9 mouse cellular contexts compared by ENCODE assay signal in the genomic region with DNA sequence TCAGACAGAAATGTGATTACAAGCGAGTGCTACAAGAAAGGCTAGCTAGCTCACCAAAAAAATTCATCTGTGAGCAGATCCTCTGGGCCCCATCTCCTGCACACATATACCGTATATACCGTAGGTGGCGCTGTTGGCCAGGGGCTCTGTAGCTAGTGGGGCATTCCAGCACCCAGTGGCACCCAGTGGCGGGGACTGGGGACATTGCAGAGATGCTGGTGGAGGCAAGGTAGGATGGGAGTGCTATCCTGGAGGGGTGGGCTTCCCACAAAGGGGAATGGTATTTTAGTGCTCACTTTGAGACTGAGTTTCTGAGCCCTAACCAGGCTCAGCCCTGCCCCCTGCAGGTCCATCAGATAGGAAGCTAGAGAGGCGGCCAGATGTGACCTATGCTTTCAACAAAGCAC. TPM values are rescaled to one million over a fixed set of nuclear protein-coding genes. Genes with fewer than 3 reads are reported as not detected.
A peak's percentile ranks its signal among the peaks of the same experiment; 100 is the strongest.
DNase-seq lines count a peak whose midpoint lies in the region; ATAC-seq and TF ChIP-seq lines count a peak whose summit lies in the region.
"Had no signal": no experiment of that assay in that cellular context is flagged by ENCODE, and none has a peak within 500 bp of the region (broad histone marks: within the 10 kb centered on the region; RNA-seq: fewer than 3 reads in every experiment).

No protein-coding gene starts in this region.

- 25% methylated on average over 6 of the region's 6 CpGs for WGBS in forebrain, embryonic 10.5 days
- WGBS in heart, embryonic 15.5 days, result 8% methylated on average over 6 of the region's 6 CpGs
- WGBS in liver, embryonic 12.5 days (ENCODE audit: insufficient replicate concordance), result 18% methylated on average over 6 of the region's 6 CpGs

- H3K36me3 ChIP-seq in forebrain, embryonic 10.5 days (replicated peaks), result peaks cover 53% of the 10 kb centered on the region
- H3K36me3 ChIP-seq in heart, embryonic 15.5 days, result peaks cover 15% of the 10 kb centered on the region; the same call in 1 of the 2 replicates
- peaks cover 33% of the 10 kb centered on the region for H3K36me3 ChIP-seq in liver, embryonic 12.5 days
- peaks cover 2% of the 10 kb centered on the region for H3K36me3 ChIP-seq in splenic B cell, adult 2 months (ENCODE audit: control insufficient read depth, insufficient read depth, low read length, poor library complexity, severe bottlenecking)

- H3K9me3 ChIP-seq in forebrain, embryonic 10.5 days, result no peaks in the 10 kb centered on the region
- H3K9me3 ChIP-seq in heart, embryonic 15.5 days (replicated peaks), result no peaks in the 10 kb centered on the region
- no peaks in the 10 kb centered on the region for H3K9me3 ChIP-seq in liver, embryonic 12.5 days (replicated peaks)

- no peak overlapping the region for H3K9ac ChIP-seq in heart, embryonic 15.5 days
- H3K9ac ChIP-seq in liver, embryonic 12.5 days, result no peak overlapping the region

- H3K27me3 ChIP-seq in forebrain, embryonic 10.5 days (ENCODE audit: poor library complexity, severe bottlenecking), result peaks cover 100% of the 10 kb centered on the region
- H3K27me3 ChIP-seq in heart, embryonic 15.5 days, result no peaks in the 10 kb centered on the region
- H3K27me3 ChIP-seq in liver, embryonic 12.5 days (replicated peaks), result no peaks in the 10 kb centered on the region
- no peaks in the 10 kb centered on the region for H3K27me3 ChIP-seq in splenic B cell, adult 2 months (ENCODE audit: control insufficient read depth, insufficient read depth, low read length, poor library complexity, severe bottlenecking)

- DNase-seq in CD8-positive naive resting alpha-beta T cell, adult 2 months (ENCODE audit: low read depth in 2 of 2, low spot score in 2 of 2), result peak; percentile 81 to 90
- DNase-seq in brain, embryonic 14.5 days (ENCODE audit: low read depth), result peak; percentile 75
- peak; percentile 61 for DNase-seq in forebrain, embryonic 10.5 days (ENCODE audit: extremely low spot score, low spot score)
- peak; percentile 87 for DNase-seq in kidney, postnatal 10 days
- DNase-seq in natural killer cell, adult 2 months (ENCODE audit: low spot score in 2 of 2), result peak; percentile 80 to 84
- DNase-seq in splenic B cell, adult 2 months (ENCODE audit: low read depth, low spot score), result peak; percentile 82

- ATAC-seq in heart, embryonic 15.5 days (replicated peaks; ENCODE audit: insufficient number of reproducible peaks, insufficient read depth, low FRiP score, low read depth), result peak; percentile 69
- ATAC-seq in liver, embryonic 12.5 days, result peak; percentile 57; the same call in 1 of the 2 replicates

- H3K4me3 ChIP-seq in forebrain, embryonic 10.5 days, result no peak overlapping the region
- H3K4me3 ChIP-seq in heart, embryonic 15.5 days, result no peak overlapping the region
- H3K4me3 ChIP-seq in liver, embryonic 12.5 days, result no peak overlapping the region
- H3K4me3 ChIP-seq: erythroblast, embryonic 14.5 days had no signal

- no peak overlapping the region for H3K4me2 ChIP-seq in heart, embryonic 15.5 days
- H3K4me2 ChIP-seq in liver, embryonic 12.5 days, result no peak overlapping the region

- TF ChIP-seq CTCF in brain, embryonic 14.5 days (IDR thresholded peaks at IDR 0.05; ENCODE audit: borderline replicate concordance, extremely low read depth, insufficient read depth, insufficient read length), result peak; percentile 62

- no peak overlapping the region for H3K27ac ChIP-seq in forebrain, embryonic 10.5 days
- H3K27ac ChIP-seq in heart, embryonic 15.5 days, result no peak overlapping the region
- H3K27ac ChIP-seq in liver, embryonic 12.5 days, result no peak overlapping the region

- H3K4me1 ChIP-seq in forebrain, embryonic 10.5 days, result peaks cover 61% of the 10 kb centered on the region
- peaks cover 36% of the 10 kb centered on the region for H3K4me1 ChIP-seq in heart, embryonic 15.5 days (replicated peaks)
- peaks cover 55% of the 10 kb centered on the region for H3K4me1 ChIP-seq in liver, embryonic 12.5 days

- no peak for TF ChIP-seq POLR2A in brain, embryonic 14.5 days (IDR thresholded peaks at IDR 0.05; ENCODE audit: borderline replicate concordance, extremely low read depth, insufficient read depth, insufficient read length, poor library complexity, severe bottlenecking)

RNA-seq across cellular contexts. Expression of gene Gm17018, which starts 13.4 kb away (rescaled TPM):
- 18.8 and 24.1 TPM in 2 replicates for polyA plus RNA-seq in brain, embryonic 14.5 days (2012; rRNA removed)
- 52.1 and 53.5 TPM in 2 replicates for polyA plus RNA-seq in forebrain, embryonic 10.5 days (2016; fragmentation: Nextera tagmentation; extraction: Ambion mirVana)
- polyA plus RNA-seq in heart, embryonic 15.5 days (2015; fragmentation: Nextera tagmentation; extraction: Ambion mirVana), result 28.3 and 29.3 TPM in 2 replicates
- polyA plus RNA-seq in liver, embryonic 12.5 days (2016; fragmentation: Nextera tagmentation; extraction: Ambion mirVana), result 21.4 and 25.5 TPM in 2 replicates

RNA-seq across cellular contexts. Expression of gene Poll, which starts 13.5 kb away (rescaled TPM):
- 11.4 and 12.7 TPM in 2 replicates for polyA plus RNA-seq in brain, embryonic 14.5 days (2012; rRNA removed)
- 25.7 and 26.6 TPM in 2 replicates for polyA plus RNA-seq in forebrain, embryonic 10.5 days (2016; fragmentation: Nextera tagmentation; extraction: Ambion mirVana)
- polyA plus RNA-seq in heart, embryonic 15.5 days (2015; fragmentation: Nextera tagmentation; extraction: Ambion mirVana), result 11.5 and 14.7 TPM in 2 replicates
- polyA plus RNA-seq in liver, embryonic 12.5 days (2016; fragmentation: Nextera tagmentation; extraction: Ambion mirVana), result 9.2 and 9.9 TPM in 2 replicates
